Mouse (Mus musculus) heart, postnatal 0 days (tissue): ENCODE results near the gene Khdc3.

Experiments
- CTCF ChIP-seq: IDR thresholded peaks from 2 replicates; pipeline ENCODE4 v1.5.1; 2016; ENCODE audit warnings: antibody characterized with exemption, control low read depth, low read depth
- EP300 ChIP-seq: IDR thresholded peaks from 2 replicates; pipeline ENCODE4 v1.6.1; 2016; ENCODE audit warnings: antibody characterized with exemption, low read depth

DNA sequence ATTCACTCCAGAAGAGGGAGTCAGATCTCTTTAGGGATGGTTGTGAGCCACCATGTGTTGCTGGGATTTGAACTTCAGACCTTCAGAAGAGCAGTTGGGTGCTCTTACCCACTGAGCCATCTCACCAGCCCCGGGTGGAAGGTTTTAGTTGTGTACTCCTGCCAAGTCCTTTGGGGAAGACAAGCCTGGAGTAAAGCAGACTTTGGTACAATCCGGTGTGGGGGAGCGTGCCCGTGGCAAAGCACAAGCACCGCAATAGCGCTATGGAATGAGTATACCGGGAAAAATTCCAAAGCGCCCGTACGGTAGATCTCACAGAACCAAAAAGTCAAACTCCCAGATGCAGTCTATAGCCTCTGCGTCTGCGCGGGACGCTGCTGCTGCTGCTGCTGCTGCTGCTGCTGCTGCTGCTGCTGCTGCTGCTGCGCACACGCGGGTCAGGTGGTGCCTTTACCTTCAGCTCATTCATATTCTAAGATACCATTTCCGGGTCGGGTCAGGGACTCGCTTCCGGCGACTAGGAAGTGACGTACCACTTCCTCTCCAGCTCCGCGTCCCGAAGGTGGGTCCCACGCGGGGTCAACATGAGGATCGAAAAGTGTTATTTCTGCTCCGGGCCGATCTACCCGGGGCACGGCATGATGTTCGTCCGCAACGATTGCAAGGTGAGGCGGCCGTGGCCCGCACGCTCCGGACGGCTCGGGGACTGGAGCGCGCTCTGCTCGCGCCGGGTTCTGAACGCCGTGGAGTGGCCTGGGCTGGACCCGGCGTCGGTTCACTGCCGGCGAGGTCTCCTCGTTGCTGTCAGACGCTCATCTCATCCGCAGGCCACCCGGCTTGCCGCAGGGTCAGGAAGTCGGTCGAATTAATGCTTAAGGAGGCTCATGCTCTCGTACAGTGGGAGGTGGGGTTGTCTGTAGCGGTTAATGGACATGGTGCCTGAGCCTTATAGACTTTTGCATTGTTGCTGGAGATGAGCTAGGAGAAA, 11.6 kb downstream of the Khdc3 start, which contains the start of gene Rsl24d1:
- no peak for TF ChIP-seq CTCF
- no peak for TF ChIP-seq EP300
